Mouse (Mus musculus) liver, adult (tissue): Measurements from ENCODE around the gene Gm10197.

Experiments
- GATA4 ChIP-seq: IDR thresholded peaks from 2 replicates; pipeline ENCODE4 v1.6.1; 2014; ENCODE audit warnings: mild to moderate bottlenecking, low read length; ENCODE audit not compliant: insufficient replicate concordance

Gene Gm10197

GRCm38 (mm10) chr19:53399213-53399612, 27.6 kb upstream of the Gm10197 start:
- no peak for TF ChIP-seq GATA4

- TF ChIP-seq GATA4 = no peak
Measured at GRCm38 (mm10) chr19:53397451-53398233, 26.1 kb upstream of the Gm10197 start.

GRCm38 (mm10) chr19:53394552-53394951, 23.0 kb upstream of the Gm10197 start:
- no peak for TF ChIP-seq GATA4

- no peak for TF ChIP-seq GATA4
Measured at GRCm38 (mm10) chr19:53393646-53394045, 22.1 kb upstream of the Gm10197 start.

GRCm38 (mm10) chr19:53392781-53393343, 21.3 kb upstream of the Gm10197 start:
- TF ChIP-seq GATA4 = no peak

GRCm38 (mm10) chr19:53391787-53392186, 20.2 kb upstream of the Gm10197 start:
- no peak for TF ChIP-seq GATA4

GRCm38 (mm10) chr19:53391386-53391785, 19.8 kb upstream of the Gm10197 start:
- no peak for TF ChIP-seq GATA4

- TF ChIP-seq GATA4 = peak; percentile 75; the same call in 1 of the 2 replicates
Measured at GRCm38 (mm10) chr19:53390495-53391007, 19.0 kb upstream of the Gm10197 start, which contains the start of gene Smndc1. Gene Smndc1 (minus strand): TSS chr19:53390578.

GRCm38 (mm10) chr19:53389851-53390431, 18.4 kb upstream of the Gm10197 start:
- no peak for TF ChIP-seq GATA4

- no peak for TF ChIP-seq GATA4
Measured at GRCm38 (mm10) chr19:53389417-53389816, 17.9 kb upstream of the Gm10197 start.

- no peak for TF ChIP-seq GATA4
Measured at GRCm38 (mm10) chr19:53383336-53383735, 11.8 kb upstream of the Gm10197 start.

- TF ChIP-seq GATA4 = no peak
Measured at GRCm38 (mm10) chr19:53378421-53378820, 6.9 kb upstream of the Gm10197 start.

- no peak for TF ChIP-seq GATA4
Measured at GRCm38 (mm10) chr19:53377652-53378051, 6.1 kb upstream of the Gm10197 start.

GRCm38 (mm10) chr19:53375816-53376215, 4.2 kb upstream of the Gm10197 start:
- no peak for TF ChIP-seq GATA4

- TF ChIP-seq GATA4 = no peak
Measured at GRCm38 (mm10) chr19:53375299-53375698, 3.7 kb upstream of the Gm10197 start.

GRCm38 (mm10) chr19:53373570-53373969, 2.0 kb upstream of the Gm10197 start:
- TF ChIP-seq GATA4 = no peak
